Mouse (Mus musculus) monocyte, adult 5-6 weeks (primary cell): ENCODE data around the gene Rwdd2a. TPM values are rescaled to one million over a fixed set of nuclear protein-coding genes. Genes with fewer than 3 reads are reported as not detected.
"Not testable (repeated sequence)": the region's sequence is repeated elsewhere in the genome, so short reads cannot be mapped to it uniquely, and the experiment has no call there.

ENCODE experiments used
- ATAC-seq: fragments of 153-309, 156-312 bp; replicated peaks from 2 replicates; pipeline ENCODE4 v1.8.0; 2017; ENCODE audit warnings: mild to moderate bottlenecking; ENCODE audit not compliant: low TSS enrichment, insufficient number of reproducible peaks, severe bottlenecking, poor library complexity, low FRiP score
- total RNA-seq: library from RNA; stranded (forward); fragments of 200-1000, 200-491, 200-594 nt; gene quantifications from 3 replicates; pipeline ENCODE4 v1.2.3, GENCODE M21; 2017

Rwdd2a gene
- total RNA-seq, 1 experiment from 2014 or later = 5.5 TPM

DNA sequence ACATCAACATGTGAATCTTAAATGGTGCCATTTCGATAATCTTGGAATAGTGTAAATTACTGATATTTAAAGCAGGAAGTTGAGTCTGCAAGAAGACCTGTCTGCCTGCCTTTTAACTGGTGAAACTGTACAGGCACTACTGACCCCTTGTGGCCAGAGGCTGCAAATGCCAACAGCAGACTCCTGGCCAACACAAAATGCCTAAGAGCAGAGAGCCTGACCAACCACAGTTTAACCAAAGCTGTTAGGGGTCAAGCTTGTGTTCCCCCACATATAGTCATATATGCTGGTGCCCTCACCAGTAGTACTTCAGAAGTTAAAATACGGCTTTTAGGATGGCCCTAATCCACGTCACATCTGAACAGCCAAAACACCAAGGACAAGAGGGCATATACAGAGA is 11.9 kb downstream of the Rwdd2a start:
- ATAC-seq = peak; percentile 77

DNA sequence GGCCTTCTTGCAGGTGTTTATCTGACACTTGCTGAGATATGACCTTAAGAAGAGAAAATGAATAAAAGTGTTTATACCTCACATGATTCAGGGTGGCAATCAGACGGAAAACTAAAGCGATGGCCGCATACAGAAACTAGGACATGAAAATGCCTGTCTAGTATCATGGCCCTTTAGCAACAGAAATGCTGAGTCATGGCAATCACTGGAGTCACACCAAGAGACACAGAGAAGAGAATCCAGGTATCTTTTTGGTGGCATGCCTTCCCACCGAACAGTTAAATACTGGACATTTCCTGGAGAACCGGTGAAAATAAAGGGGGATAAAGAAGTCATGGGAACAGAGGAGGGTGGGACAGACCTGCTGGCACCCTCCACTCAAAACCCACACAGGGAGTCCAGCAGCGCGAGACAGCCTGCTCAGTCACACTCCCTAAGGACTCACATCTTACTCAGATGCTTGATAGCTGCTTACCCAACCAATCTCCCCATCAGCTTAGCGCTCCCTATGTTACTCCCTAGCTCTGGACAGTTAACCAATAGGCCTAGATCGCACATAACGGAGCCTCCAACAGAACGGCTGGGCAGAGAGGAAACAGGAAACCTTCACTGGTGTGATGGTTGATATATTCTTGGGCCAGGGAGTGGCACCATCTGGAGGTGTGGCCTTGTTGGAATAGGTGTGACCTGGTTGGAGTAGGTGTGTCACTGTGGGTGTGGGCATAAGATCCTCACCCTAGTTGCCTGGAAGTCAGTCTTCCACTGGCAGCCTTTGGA is 15.4 kb downstream of the Rwdd2a start:
- no peak for ATAC-seq

DNA sequence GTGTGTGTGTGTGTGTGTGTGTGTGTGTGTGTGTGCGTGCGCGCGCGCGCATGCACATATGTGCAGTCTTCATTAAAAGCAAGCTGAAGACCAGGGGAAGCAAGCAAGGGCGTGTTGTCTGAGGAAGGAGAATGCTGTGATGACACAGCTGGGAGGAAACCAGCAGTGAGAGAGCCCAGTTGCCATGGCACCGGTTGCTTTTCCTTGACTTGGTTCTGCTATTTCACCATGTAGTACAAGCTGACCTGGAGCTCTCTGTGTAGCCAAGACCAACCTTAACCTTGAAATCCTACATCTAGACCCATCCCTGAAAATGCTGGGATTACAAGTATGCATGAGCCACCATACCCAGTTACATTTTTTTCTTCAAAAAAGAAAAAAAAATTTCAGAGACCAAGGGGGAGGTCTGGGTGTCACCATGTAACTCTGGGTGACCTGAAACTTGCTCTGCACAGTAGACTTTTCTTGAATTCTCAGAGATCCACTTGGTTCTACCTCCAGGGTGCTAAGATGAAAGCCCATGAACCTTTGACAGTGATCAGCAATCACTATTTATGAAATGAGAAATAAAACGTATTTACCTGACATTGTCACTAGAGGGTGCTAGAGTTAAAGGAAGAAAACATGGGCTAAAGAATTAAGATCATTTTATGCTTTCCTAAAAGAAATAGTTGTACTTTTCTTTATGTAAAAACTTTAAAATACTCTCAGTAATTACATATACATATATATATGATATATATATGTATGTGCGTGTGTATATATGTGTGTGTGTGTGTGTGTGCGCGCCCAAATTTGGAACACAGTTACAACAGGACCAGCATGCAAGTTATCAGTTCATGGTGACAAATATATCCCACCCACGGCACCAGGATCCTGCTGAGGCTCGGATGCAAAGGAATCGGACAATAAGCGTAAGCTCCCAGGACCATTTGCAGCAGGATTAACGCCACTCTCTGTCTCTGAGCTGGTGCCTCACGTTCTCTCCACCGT is 21.2 kb downstream of the Rwdd2a start:
- ATAC-seq = peak; percentile 85

DNA sequence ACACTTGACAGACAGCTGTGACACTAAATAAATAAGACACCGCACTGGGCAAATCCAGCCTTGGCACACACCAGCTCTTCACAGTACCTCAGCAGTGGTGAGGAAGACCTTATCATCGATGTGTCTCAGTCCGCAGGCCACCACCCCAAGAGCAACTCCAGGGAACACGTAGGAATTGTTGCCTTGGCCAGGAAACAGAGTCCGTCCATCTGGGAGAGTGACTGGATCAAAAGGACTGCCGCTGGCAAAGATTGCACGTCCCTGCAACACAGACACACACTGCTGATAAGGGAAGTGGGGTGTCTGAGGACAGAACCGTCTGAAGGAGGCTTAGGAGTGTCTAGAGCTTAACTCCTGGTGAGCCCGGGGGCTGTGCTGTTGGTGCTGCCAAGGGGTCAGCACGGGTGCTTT is 22.6 kb downstream of the Rwdd2a start:
- not testable (repeated sequence) for ATAC-seq

DNA sequence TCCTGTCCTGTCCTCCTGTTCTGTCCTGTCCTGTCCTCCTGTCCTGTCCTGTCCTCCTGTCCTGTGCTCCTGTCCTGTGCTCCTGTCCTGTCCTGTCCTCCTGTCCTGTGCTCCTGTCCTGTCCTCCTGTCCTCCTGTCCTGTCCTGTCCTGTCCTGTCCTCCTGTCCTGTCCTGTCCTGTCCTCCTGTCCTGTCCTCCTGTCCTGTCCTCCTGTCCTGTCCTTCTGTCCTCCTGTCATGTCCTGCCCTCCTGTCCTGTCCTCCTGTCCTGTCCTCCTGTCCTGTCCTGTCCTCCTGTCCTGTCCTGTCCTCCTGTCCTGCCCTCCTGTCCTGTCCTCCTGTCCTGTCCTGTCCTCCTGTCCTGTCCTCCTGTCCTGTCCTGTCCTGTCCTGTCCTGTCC is 25.2 kb downstream of the Rwdd2a start:
- not testable (repeated sequence) for ATAC-seq

DNA sequence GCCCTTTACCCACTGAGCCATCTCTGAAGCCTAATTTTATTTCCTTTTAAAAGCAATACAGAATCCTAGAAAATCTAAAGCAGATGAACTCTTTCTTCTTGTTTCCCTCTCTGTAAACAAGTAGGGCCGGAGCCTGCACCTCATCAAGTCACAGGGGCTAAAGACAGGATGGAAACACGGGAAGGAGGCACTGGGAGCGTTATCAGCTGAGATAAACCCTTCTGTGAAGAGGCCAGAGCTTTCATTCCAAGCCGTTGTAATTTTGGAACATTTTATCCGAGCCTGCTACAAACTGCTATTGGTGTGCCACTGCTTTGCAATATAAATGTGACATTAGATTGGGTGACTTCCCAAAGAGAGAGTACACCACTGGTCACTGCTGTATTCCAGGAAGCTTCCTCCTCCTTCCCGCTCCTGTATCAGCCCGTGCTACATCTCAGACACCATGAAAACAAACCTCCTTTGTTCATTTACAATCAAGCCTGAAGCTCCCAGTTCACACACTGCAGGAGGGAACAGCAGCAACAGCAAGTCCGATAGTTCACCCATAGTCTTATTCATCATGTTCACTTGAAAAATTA is 28.0 kb downstream of the Rwdd2a start:
- no peak for ATAC-seq

DNA sequence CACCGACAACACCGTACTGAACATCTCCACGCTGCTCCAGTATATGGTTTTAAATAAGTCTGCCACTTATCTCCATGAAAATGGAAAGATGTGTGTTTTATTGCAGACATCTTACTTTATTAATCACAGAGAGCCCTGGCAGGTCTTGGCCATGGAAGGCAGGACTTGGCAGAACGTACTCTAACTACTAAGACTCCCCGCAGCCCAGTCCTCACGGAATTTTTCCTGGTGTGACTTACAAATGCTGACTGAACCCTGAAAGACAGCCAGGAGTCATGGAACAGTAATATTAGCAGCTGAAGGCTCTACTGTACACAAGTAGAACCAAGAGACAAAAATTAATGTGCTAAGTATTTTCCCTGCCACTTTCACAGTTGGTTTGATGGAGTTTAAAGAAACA is 34.0 kb downstream of the Rwdd2a start:
- no peak for ATAC-seq

DNA sequence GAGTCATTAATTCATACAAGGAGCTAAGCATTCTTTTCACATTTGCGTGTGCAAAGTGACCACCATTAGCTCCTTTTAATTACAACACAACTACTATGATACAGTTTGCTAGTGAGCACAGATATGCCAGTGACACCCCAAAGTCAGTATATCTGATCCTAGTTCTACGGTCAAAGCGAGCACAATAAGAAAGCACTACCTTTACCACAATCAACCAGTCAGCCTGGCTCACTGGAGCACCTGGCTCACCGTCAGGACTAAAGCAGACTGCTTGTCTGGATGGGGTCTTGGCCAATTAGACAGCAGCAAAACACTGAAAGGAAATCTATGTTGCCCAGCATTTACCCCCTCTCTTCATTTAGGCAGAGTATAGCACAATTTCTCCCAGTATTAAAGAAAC is 40.3 kb downstream of the Rwdd2a start:
- ATAC-seq = no peak

DNA sequence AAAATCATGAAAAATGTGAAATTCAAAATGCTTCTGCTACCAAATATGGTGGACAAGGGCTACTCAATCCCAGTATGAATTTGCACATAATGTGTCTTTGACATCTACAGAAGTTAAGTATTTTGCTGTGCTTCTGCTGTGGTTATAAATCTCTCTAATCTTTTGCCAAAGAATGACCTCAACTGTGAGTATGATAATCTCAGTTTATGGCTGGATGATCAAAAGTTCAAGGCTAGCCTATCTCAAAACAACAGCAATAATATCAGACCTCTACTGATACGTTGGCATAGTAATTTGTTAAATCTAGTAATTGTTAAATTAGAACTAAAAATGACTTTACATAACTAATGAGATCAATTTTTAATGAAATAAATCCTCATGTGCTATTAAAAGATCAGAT is 44.0 kb downstream of the Rwdd2a start:
- no peak for ATAC-seq

DNA sequence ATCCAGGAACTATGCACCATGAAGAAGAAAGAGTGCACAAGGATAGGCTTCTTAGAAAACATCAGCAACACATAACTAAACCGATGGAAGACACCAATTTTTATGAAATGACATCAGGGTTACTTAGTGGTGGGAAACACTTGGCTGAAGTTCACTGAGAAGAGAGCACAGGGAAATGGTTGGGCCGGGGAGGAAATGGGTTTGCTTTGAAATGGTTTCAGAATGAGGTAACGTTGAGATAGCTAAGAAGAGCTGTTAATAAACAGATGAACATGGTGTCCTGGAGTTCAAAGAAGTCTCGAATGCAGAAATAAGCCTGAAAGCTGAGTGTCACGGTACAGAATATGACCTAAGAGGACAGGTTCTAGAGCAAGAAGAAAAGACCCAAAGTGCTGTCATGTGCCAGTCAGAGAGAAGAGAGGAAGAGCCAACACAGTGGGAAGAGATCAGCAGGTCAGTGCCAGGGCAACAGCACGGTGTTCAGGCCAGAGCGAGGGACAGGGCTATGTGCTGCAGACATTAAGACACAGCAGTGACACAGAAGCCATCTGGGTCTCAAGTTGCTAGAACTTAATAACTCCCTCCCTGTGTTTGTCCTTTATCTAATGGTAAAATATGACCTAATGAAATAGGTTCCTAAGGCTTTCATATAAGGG is 46.2 kb downstream of the Rwdd2a start:
- no peak for ATAC-seq

DNA sequence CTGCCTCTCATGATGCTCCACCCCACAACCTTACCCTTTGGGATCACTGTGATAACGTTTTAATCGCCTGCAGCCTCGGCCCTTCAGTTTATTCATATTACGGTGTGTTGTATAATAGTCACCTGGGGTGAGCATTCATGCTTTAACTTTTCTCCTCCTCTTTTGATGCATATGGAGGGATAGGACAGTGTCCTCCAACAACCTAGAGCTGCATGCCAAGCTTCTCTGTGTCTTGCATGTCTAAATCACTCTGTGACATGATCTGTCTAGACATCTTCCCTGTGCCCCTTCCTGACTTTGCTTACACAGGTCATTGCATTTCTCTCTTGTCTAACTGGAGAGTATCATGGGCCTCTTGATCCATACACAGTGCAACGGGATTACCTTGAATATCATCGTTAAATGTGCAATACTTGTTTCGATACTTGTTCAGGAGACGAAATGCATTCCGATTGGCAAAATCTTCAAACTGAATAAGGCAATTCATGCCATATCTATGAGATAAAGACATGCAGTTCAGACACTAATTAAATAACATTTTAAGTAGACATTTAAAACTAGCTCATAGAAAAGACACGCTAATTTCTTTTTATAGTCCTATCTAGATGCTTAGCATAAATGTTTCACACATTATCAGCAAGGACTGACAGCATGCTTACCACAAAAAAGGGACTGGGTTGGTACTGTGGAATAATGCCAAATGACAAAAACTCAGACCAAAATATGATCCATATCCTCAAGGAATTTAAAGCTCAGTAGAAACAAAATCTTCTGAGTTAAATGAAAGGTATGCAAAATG is 47.7 kb downstream of the Rwdd2a start:
- ATAC-seq = no peak

DNA sequence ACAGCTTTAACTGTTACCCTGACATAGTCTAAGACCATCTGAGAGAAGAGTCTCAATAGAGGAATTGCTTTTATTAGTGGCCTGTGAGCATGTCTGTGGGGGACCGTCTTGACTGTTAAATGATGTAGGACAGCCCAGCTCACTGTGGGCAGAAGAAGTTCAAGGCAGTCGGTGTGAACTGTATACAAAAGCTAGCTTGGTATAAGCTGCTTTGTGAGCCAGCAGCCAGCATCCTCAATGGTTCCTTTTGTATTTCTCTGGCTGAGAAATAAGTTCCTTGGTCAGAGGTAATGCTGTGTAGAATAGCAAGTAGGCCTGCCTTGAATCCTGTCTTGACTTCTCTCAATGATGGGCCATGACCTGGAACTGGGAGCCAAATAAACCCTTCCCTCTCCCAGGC is 50.3 kb downstream of the Rwdd2a start:
- no peak for ATAC-seq

DNA sequence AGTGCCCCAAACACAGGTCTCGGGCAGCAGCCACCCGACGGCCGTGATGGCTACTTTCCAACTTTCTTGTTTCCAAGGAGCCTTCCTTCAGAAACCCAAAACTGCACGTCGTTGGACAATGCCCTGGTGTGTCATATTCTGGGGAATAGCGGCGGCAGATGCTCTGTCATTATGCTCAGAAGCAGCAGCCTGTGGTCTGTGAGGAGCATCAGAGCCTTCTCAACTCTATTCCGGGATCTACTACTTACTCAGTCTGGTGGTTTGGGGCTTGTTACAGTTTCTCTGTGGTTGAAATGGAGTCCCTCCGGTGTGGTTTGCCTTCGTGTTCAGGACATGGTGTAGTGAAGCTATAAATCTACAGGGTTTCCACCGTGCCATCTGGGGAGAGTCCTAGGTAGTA is 52.2 kb downstream of the Rwdd2a start:
- ATAC-seq = no peak

Other genes with a start within 250 kb of the Rwdd2a start
- 0.49 to 0.95 TPM (median 0.64 TPM) in 3 replicates for gene Ube2cbp, start 107.0 kb upstream of the Rwdd2a start, total RNA-seq
- 33.0 to 59.5 TPM (median 40.1 TPM) in 3 replicates for gene Dop1a, start 104.8 kb upstream of the Rwdd2a start, total RNA-seq
- gene Pgm3, start 149 bp upstream of the Rwdd2a start, total RNA-seq = 12.2 to 14.3 TPM (median 13.7 TPM) in 3 replicates
- gene Me1, start 124.0 kb downstream of the Rwdd2a start, total RNA-seq = 0.29 to 0.32 TPM in 2 of 3 replicates, not detected in the other
- gene Prss35, start 171.7 kb downstream of the Rwdd2a start, total RNA-seq = not detected in 3 replicates